ENCODE assay signal across 29 mouse cellular contexts in genomic region chr8:76984851-76985250, GRCm38 (mm10).
DNase-seq lines count a peak whose midpoint lies in the region; ATAC-seq and TF ChIP-seq lines count a peak whose summit lies in the region.
"Had no signal": no experiment of that assay in that cellular context is flagged by ENCODE, and none has a peak within 500 bp of the region (broad histone marks: within the 10 kb centered on the region; RNA-seq: fewer than 3 reads in every experiment).

No protein-coding gene starts in this region.

- H3K9ac ChIP-seq in heart, embryonic 15.5 days = no peak overlapping the region
- H3K9ac ChIP-seq: embryonic facial prominence, embryonic 15.5 days; forebrain, postnatal 0 days; heart, embryonic 13.5 days; hindbrain, embryonic 14.5 days had no signal

- peak; percentile 3 to 13 for DNase-seq in cerebellum, postnatal 10 days
- no peak for DNase-seq in cerebellum, adult 11-12 months
- DNase-seq in heart, postnatal 14 days = no peak
- DNase-seq in layer of hippocampus, adult 2 months (ENCODE audit: low spot score in 2 of 2) = no peak
- DNase-seq in layer of hippocampus, adult 9-11 months = no peak
- DNase-seq in adrenal gland, postnatal 25 days = no peak
- DNase-seq: adrenal gland, postnatal 10 days; B cell, adult 2 months; cerebellum, adult 18-20 months; cerebellum, adult 9-10 months; cerebellum, postnatal 36 days; embryo, embryonic 11 days; forebrain, postnatal 0 days; gastrocnemius, adult 2 months; gastrocnemius, postnatal 14 days; heart, adult 11 months; heart, postnatal 4 days; kidney, adult 18-20 months had no signal

- no peak overlapping the region; the same call in 1 of the 2 replicates for H3K27ac ChIP-seq in heart, embryonic 15.5 days
- H3K27ac ChIP-seq in layer of hippocampus, adult 2 months = peak overlapping the region; percentile 8; the same call in 1 of the 2 replicates
- H3K27ac ChIP-seq: embryonic facial prominence, embryonic 15.5 days; gastrocnemius, adult 2 months; heart, embryonic 13.5 days; hindbrain, embryonic 14.5 days; hindbrain, postnatal 0 days had no signal

- no peaks in the 10 kb centered on the region for H3K36me3 ChIP-seq in heart, embryonic 15.5 days
- H3K36me3 ChIP-seq: embryonic facial prominence, embryonic 15.5 days; G1E; heart, embryonic 13.5 days had no signal

- 66% methylated on average over 5 of the region's 5 CpGs for WGBS in heart, embryonic 15.5 days

- intact Hi-C loops in heart, postnatal 14 days (cut with DNase I) = no loop called here

- no peak overlapping the region for H3K4me3 ChIP-seq in heart, embryonic 15.5 days
- no peak overlapping the region for H3K4me3 ChIP-seq in layer of hippocampus, adult 2 months
- H3K4me3 ChIP-seq: embryonic facial prominence, embryonic 15.5 days; gastrocnemius, adult 2 months; heart, embryonic 13.5 days had no signal

- H3K9me3 ChIP-seq in heart, embryonic 15.5 days (replicated peaks) = no peaks in the 10 kb centered on the region
- H3K9me3 ChIP-seq: embryonic facial prominence, embryonic 15.5 days; G1E had no signal

- no peak for TF ChIP-seq CTCF in layer of hippocampus, adult 2 months (conservative IDR thresholded peaks at IDR 0.05)

- no peak for ATAC-seq in heart, embryonic 15.5 days (replicated peaks; ENCODE audit: insufficient number of reproducible peaks, insufficient read depth, low FRiP score, low read depth)
- ATAC-seq: forebrain, embryonic 14.5 days; forebrain, postnatal 0 days; hindbrain, postnatal 0 days; inflammation-experienced regulatory T-cells, adult 6 months; intestine, embryonic 16.5 days had no signal

- peaks cover 10% of the 10 kb centered on the region for H3K4me1 ChIP-seq in heart, embryonic 15.5 days (replicated peaks)
- H3K4me1 ChIP-seq: embryonic facial prominence, embryonic 15.5 days had no signal

- H3K4me2 ChIP-seq in heart, embryonic 15.5 days = peak overlapping the region; percentile 8; the same call in 1 of the 2 replicates
- H3K4me2 ChIP-seq: embryonic facial prominence, embryonic 15.5 days; heart, embryonic 13.5 days; hindbrain, embryonic 14.5 days had no signal

- no peaks in the 10 kb centered on the region for H3K27me3 ChIP-seq in heart, embryonic 15.5 days
- H3K27me3 ChIP-seq: CH12.LX; embryonic facial prominence, embryonic 15.5 days; heart, embryonic 13.5 days; Patski had no signal

Comparison
In these comparisons a context has a peak if more than half of its experiments do, and no peak if none do; other contexts are left out.
1. DNase-seq: peak in cerebellum, postnatal 10 days (2 of 2); none in cerebellum, adult 11-12 months (single experiment), heart, postnatal 14 days (0 of 2), layer of hippocampus, adult 2 months (0 of 2), layer of hippocampus, adult 9-11 months (single experiment) and adrenal gland, postnatal 25 days (single experiment).